Mouse (Mus musculus) lung, adult 2 months (tissue): ENCODE data around the gene P4ha2. TPM values are rescaled to one million over a fixed set of nuclear protein-coding genes. Genes with fewer than 3 reads are reported as not detected.

Experiments
- DNase-seq: peaks from one replicate; pipeline ENCODE4 v3.0.0; 2022
- H3K4me1 ChIP-seq: fragments of 200-500 bp; 2 replicates; pipeline ENCODE4 v1.6.1; 2011; ENCODE audit warnings: low read length; ENCODE audit not compliant: control insufficient read depth, insufficient read depth
- H3K4me3 ChIP-seq: fragments of 200-500 bp; replicated peaks from 2 replicates; pipeline ENCODE3; 2011; ENCODE audit warnings: low read depth, mild to moderate bottlenecking, control low read depth, low read length; ENCODE audit errors: extremely low read depth
- CTCF ChIP-seq: fragments of 200-500 bp; IDR thresholded peaks from 2 replicates; pipeline ENCODE4 v1.5.1; 2011; ENCODE audit warnings: mild to moderate bottlenecking, low read length, control low read depth; ENCODE audit not compliant: insufficient read depth
- POLR2A ChIP-seq: fragments of 200-500 bp; IDR thresholded peaks from 2 replicates; pipeline ENCODE4 v1.6.1; 2011; ENCODE audit warnings: low read depth, mild to moderate bottlenecking, control low read depth, low read length, borderline replicate concordance; ENCODE audit errors: extremely low read depth
- WGBS: fragments of 180-500 bp; shearing (Covaris S2); methylation state at CpG from one replicate; pipeline ENCODE4 v1.1.7; 2018; 5-methylcytosine and 5-hydroxymethylcytosine counted together
- polyA plus RNA-seq: library from polyadenylated mRNA; depleted of rRNA; stranded (reverse); fragments of >200 nt; gene quantifications from 2 replicates; pipeline ENCODE4 v1.2.3, GENCODE M21; 2012

P4ha2 gene
- polyA plus RNA-seq, 1 experiment = 30.0 TPM

DNA sequence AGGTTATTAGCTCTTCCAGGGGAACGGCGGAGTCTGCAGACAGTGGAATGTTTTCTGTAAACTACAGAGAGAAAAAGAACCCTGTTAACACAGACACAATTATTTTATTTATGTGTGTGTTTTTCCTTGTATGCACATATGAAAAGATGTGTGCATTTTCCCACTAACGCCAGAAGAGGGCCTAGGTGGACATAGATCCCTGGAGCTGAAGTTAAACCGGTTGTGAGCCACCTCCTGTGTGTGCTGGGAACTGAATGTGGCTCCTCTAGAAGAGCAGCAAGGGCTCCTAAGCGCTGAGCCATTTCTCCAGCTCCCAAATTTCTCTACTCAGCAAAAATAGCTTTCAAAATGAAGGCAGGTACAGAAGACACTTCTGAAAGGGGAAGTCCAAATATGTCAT, 14.1 kb upstream of the P4ha2 start:
- H3K4me1 ChIP-seq = no peaks in the 10 kb centered on the region
- 66% methylated on average over 5 of the region's 5 CpGs for WGBS
- no peak overlapping the region for H3K4me3 ChIP-seq
- TF ChIP-seq POLR2A = no peak
- TF ChIP-seq CTCF = no peak
- DNase-seq = no peak

DNA sequence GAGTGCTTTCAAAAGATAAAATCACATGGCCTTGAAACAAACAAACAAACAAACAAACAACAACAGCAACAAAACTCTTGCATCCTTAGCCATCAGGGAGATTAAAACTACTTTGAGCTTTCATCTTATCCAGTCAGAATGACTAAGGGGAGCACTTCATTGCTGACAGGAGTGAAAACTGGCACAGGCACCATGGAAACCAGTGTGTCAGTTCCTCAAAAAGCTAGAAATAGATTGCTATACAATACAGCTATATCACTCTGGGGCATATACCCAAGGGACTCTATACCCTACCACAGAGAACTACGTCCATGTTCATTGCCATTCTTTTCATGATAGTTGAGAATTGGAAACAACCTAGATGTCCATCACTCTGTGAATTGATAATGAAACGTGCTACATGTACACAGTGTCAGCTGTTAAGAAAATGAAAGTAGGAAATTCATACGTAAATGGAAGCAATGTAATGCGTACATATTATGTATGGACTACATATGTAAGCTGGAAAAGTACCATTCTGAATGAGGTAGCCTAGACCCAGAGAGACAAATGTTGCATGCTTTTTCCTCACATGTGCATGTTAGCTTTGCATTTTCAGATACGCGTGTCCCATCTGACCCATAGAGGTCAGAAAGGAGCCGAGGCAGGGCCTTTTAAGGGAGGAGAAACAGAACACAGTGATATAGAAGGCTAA, 11.5 kb upstream of the P4ha2 start:
- DNase-seq = no peak
- Histone ChIP-seq H3K4me1 (no peaks in the 10 kb centered on the region), H3K4me3 (no peak overlapping the region)
- WGBS = 75% methylated on average over 7 of the region's 7 CpGs
- TF ChIP-seq POLR2A (no peak), CTCF (no peak)

GRCm38 (mm10) chr11:54088947-54089317, 11.0 kb upstream of the P4ha2 start:
- TF ChIP-seq POLR2A (no peak), CTCF (peak; percentile 31)
- 49% methylated on average over 5 of the region's 5 CpGs for WGBS
- peak; percentile 81 for DNase-seq
- H3K4me1 ChIP-seq = no peaks in the 10 kb centered on the region
- H3K4me3 ChIP-seq = no peak overlapping the region

DNA sequence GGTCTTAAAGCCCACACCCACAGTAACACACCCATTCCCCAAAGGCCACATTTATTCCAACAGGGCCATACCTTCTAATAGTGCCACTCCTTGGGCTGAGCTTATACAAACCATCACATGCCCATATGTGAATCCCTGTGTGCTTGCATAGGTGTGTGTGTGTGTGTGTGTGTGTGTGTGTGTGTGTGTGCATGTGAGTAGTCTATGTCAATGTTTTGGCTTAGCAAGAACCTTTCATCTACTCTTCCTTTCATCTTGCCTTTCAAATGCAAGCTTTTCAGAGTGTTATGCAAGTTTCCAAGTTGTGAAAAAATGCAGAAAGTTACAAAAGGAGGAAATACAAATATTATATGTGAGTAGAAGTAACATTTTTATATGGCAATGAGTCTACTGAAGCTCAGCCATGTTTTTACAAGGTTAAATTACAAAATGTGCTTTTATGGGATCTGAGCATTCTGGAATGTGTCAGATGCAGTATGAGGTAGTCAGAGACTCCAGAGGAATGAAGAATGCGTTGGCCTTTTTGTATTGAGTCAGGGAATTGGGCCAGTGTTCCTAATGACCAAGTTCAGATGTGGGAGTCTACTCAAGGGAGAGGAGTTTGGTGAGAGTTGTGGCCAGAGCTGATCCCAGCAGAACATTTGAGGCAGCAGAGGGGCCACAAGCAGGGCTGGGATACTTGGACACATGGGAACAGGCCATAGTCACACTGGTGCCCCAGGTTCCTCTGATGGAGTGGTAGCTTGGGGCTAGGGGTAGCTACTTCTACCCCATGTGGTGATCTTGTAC, 9.6 kb upstream of the P4ha2 start:
- no peak for DNase-seq

DNA sequence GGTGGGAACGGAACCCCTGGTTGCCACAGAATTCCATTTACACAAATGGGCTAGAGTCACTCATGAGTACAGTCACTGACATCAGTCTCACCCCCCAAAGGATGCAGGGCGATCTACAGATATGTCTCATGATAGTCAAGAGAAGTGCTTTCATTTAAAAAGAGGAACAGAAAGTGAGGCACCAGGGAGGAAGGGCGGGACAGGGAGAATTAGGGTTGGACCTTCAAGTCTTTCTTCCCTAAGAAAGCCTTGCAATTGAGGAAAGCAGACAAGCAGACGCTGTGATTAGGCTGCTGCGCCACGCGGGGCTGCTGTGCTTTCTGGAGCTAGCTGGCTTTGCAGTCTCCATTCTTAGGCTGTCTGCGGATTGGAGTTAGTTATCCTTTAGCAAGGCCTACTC, 8.2 kb upstream of the P4ha2 start:
- Histone ChIP-seq H3K4me1 (no peaks in the 10 kb centered on the region), H3K4me3 (no peak overlapping the region)
- 71% methylated on average over 8 of the region's 8 CpGs for WGBS
- TF ChIP-seq CTCF (no peak), POLR2A (no peak)
- DNase-seq = no peak

More for the DNA sequence above, 9.6 kb upstream of the P4ha2 start:
- Histone ChIP-seq H3K4me3 (no peak overlapping the region), H3K4me1 (no peaks in the 10 kb centered on the region)
- 71% methylated on average over 1 of the region's 1 CpGs for WGBS
- TF ChIP-seq CTCF (no peak), POLR2A (no peak)

GRCm38 (mm10) chr11:54092188-54092587, 7.7 kb upstream of the P4ha2 start:
- TF ChIP-seq POLR2A = no peak
- TF ChIP-seq CTCF = no peak
- 44% methylated on average over 7 of the region's 7 CpGs for WGBS
- no peak overlapping the region for H3K4me3 ChIP-seq
- no peaks in the 10 kb centered on the region for H3K4me1 ChIP-seq
- no peak for DNase-seq

- no peaks in the 10 kb centered on the region for H3K4me1 ChIP-seq
- DNase-seq = no peak
- H3K4me3 ChIP-seq = no peak overlapping the region
- TF ChIP-seq POLR2A (no peak), CTCF (peak; percentile 86)
- 7% methylated on average over 3 of the region's 3 CpGs for WGBS
These were observed 6.9 kb upstream of the P4ha2 start for GRCm38 (mm10) chr11:54093000-54093399.

GRCm38 (mm10) chr11:54100692-54101591, 1.0 kb downstream of the P4ha2 start:
- peak; percentile 81 for DNase-seq
- WGBS = 1% methylated on average over 80 of the region's 83 CpGs
- Histone ChIP-seq H3K4me3 (peak overlapping the region; percentile 80), H3K4me1 (peaks cover 2% of the 10 kb centered on the region)
- TF ChIP-seq POLR2A = peak; percentile 56; the same call in 1 of the 2 replicates
- no peak for TF ChIP-seq CTCF

- DNase-seq = no peak
- H3K4me3 ChIP-seq = peak overlapping the region; percentile 80
These were observed 1.8 kb downstream of the P4ha2 start for GRCm38 (mm10) chr11:54101701-54102100.

More at GRCm38 (mm10) chr11:54101701-54102100, 1.8 kb downstream of the P4ha2 start:
- 82% methylated on average over 9 of the region's 9 CpGs for WGBS
- peaks cover 6% of the 10 kb centered on the region for H3K4me1 ChIP-seq
- no peak for TF ChIP-seq CTCF
